Mouse (Mus musculus): Measurements from ENCODE around the gene Slc38a3. TPM values are rescaled to one million over a fixed set of nuclear protein-coding genes. Genes with fewer than 3 reads are reported as not detected.
A peak's percentile ranks its signal among the peaks of the same experiment; 100 is the strongest.

Gene Slc38a3
- polyA plus RNA-seq, 2 experiments, result 19.7 to 23.5 TPM

DNA sequence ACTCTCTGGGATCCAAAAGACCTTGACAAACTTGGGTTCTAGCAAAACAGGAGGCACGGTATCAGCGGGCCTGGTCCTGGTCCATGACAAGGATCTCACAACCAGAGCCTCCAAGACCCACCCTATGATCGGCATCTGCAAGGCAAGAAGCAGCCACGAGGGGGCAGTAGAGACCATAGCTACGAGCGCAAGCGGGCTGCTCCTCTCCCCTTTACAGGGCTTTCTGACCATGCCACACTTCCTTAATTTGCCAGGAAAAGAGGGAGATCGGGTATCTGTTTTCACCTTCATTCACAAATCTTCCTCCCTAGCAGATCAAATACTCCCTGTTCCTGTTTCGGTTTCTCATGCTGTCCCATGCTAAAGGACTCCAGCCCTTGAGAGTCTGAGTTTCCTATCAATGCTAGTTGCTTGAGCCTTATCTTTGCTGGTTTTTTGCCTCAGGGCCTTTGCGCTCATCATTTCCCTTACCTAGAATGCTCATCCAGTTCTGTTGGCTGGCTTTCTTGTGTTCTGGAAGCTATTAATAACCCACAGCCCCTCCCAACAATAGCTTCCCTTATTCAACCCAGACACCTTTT is 67.2 kb downstream of the Slc38a3 start:
- peak overlapping the region; percentile 25 to 31; a peak in 1 of 4 replicates for H3K4me3 ChIP-seq (ENCODE audit: insufficient read depth in 1 of 2, low read depth in 2 of 2, low read length in 2 of 2)
- no peaks in the 10 kb centered on the region; the same call in 1 of the 2 replicates for H3K27me3 ChIP-seq (ENCODE audit: control insufficient read depth, insufficient read depth, low read length)
- TF ChIP-seq EP300 (IDR thresholded peaks at IDR 0.05; ENCODE audit: low read depth) (no peak), CTCF (IDR thresholded peaks at IDR 0.05; ENCODE audit: low read depth) (peak; percentile 100)
- ATAC-seq (ENCODE audit: insufficient read depth) (peak; percentile 65), DNase-seq (ENCODE audit: low read depth in 3 of 3, low spot score in 3 of 3) (peak; percentile 66 to 75 (median 70))
- peak overlapping the region; percentile 46 for H3K4me2 ChIP-seq (ENCODE audit: low read depth)
- peaks cover 0 to 10% of the 10 kb centered on the region in 2 experiments; a peak in 3 of 4 replicates for H3K4me1 ChIP-seq (replicated peaks; ENCODE audit: control insufficient read depth in 2 of 2, insufficient read depth in 2 of 2, low read length in 1 of 2)
- no peaks in the 10 kb centered on the region for H3K9me3 ChIP-seq (ENCODE audit: control insufficient read depth, low read length)
- H3K9ac ChIP-seq (replicated peaks), result no peak overlapping the region
- H3K27ac ChIP-seq, result no peak overlapping the region
- 4% methylated on average over 10 of the region's 10 CpGs for WGBS (ENCODE audit: insufficient replicate concordance)
- H3K36me3 ChIP-seq (replicated peaks; ENCODE audit: control insufficient read depth, insufficient read depth, low read depth), result no peaks in the 10 kb centered on the region

DNA sequence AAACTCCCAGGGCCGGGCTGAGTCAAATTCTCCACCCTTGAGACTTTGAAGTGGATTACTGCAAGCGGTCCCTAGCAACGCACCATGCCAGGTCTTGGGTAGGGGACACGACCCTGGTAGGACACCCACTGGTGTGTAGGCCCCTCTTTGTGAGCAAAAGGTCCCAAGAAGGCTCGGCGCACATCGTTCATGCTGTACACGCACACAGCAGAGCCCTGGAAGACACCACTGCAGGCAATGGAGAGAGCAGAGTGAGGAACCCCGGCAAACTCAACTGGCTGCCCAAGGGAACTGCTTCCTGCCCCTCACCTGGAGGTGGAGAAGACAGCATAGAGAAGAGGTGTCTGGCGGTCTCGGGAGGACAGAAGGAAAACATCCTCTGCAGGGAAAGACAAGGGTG is 68.1 kb downstream of the Slc38a3 start:
- H3K9me3 ChIP-seq (ENCODE audit: control insufficient read depth, low read length), result no peaks in the 10 kb centered on the region
- no peak for TF ChIP-seq CTCF (IDR thresholded peaks at IDR 0.05; ENCODE audit: low read depth)
- no peak for TF ChIP-seq EP300 (IDR thresholded peaks at IDR 0.05; ENCODE audit: low read depth)
- peaks cover 0 to 10% of the 10 kb centered on the region in 2 experiments; a peak in 3 of 4 replicates for H3K4me1 ChIP-seq (replicated peaks; ENCODE audit: control insufficient read depth in 2 of 2, insufficient read depth in 2 of 2, low read length in 1 of 2)
- H3K9ac ChIP-seq (replicated peaks), result no peak overlapping the region
- H3K4me2 ChIP-seq (ENCODE audit: low read depth), result no peak overlapping the region
- ATAC-seq (ENCODE audit: insufficient read depth) (no peak), DNase-seq (ENCODE audit: low read depth in 3 of 3, low spot score in 3 of 3) (no peak)
- no peaks in the 10 kb centered on the region; the same call in 1 of the 2 replicates for H3K27me3 ChIP-seq (ENCODE audit: control insufficient read depth, insufficient read depth, low read length)
- no peak overlapping the region for H3K27ac ChIP-seq
- WGBS (ENCODE audit: insufficient replicate concordance), result 78% methylated on average over 11 of the region's 11 CpGs
- H3K36me3 ChIP-seq (replicated peaks; ENCODE audit: control insufficient read depth, insufficient read depth, low read depth), result no peaks in the 10 kb centered on the region
- H3K4me3 ChIP-seq (ENCODE audit: insufficient read depth in 1 of 2, low read depth in 2 of 2, low read length in 2 of 2), result no peak overlapping the region

DNA sequence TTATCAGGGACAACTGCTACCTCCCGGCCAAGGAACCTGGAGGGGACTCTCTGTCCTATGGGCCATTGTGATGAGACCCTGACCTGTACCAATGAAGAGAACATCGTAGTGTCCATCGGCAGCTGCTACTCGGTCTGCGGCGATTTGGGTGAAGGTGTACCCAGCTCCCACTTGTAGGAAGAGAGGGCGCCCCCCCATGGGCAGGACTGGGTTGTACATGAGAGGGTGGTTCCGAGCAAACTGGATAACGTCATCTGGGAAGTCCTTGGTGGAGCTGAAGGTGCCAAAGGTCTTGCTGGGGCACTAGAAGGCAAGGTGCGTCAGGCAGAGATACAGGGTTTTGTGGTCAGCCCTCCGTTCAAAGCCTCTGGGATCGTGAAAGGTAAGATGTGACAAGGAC is 68.6 kb downstream of the Slc38a3 start:
- H3K27ac ChIP-seq, result no peak overlapping the region
- peaks cover 0 to 10% of the 10 kb centered on the region in 2 experiments; a peak in 3 of 4 replicates for H3K4me1 ChIP-seq (replicated peaks; ENCODE audit: control insufficient read depth in 2 of 2, insufficient read depth in 2 of 2, low read length in 1 of 2)

More for the DNA sequence above, 68.6 kb downstream of the Slc38a3 start:
- DNase-seq (ENCODE audit: low read depth in 3 of 3, low spot score in 3 of 3) (no peak), ATAC-seq (ENCODE audit: insufficient read depth) (no peak)
- 63% methylated on average over 12 of the region's 12 CpGs for WGBS (ENCODE audit: insufficient replicate concordance)
- TF ChIP-seq EP300 (IDR thresholded peaks at IDR 0.05; ENCODE audit: low read depth) (no peak), CTCF (IDR thresholded peaks at IDR 0.05; ENCODE audit: low read depth) (peak; percentile 54)
- Histone ChIP-seq H3K4me3 (ENCODE audit: insufficient read depth in 1 of 2, low read depth in 2 of 2, low read length in 2 of 2) (no peak overlapping the region), H3K9ac (replicated peaks) (no peak overlapping the region), H3K27me3 (ENCODE audit: control insufficient read depth, insufficient read depth, low read length) (no peaks in the 10 kb centered on the region; the same call in 1 of the 2 replicates), H3K36me3 (replicated peaks; ENCODE audit: control insufficient read depth, insufficient read depth, low read depth) (no peaks in the 10 kb centered on the region), H3K9me3 (ENCODE audit: control insufficient read depth, low read length) (no peaks in the 10 kb centered on the region), H3K4me2 (ENCODE audit: low read depth) (no peak overlapping the region)

Other genes starting within 250 kb of the Slc38a3 start
- 8.3 and 8.6 TPM in 2 replicates for gene Tmem115, start 135.6 kb downstream of the Slc38a3 start, polyA plus RNA-seq (2012; rRNA removed)
- gene Tmem115, start 135.6 kb downstream of the Slc38a3 start, polyA plus RNA-seq (2014; fragmentation: Nextera tagmentation; extraction: Ambion mirVana), result 15.6 and 15.7 TPM in 2 replicates
- gene Cyb561d2, start 127.3 kb downstream of the Slc38a3 start, polyA plus RNA-seq (2012; rRNA removed), result 9.8 and 12.1 TPM in 2 replicates
- 14.1 and 14.3 TPM in 2 replicates for gene Cyb561d2, start 127.3 kb downstream of the Slc38a3 start, polyA plus RNA-seq (2014; fragmentation: Nextera tagmentation; extraction: Ambion mirVana)
- 10.5 and 12.9 TPM in 2 replicates for gene Nprl2, start 127.3 kb downstream of the Slc38a3 start, polyA plus RNA-seq (2012; rRNA removed)
- 9.2 and 10.2 TPM in 2 replicates for gene Nprl2, start 127.3 kb downstream of the Slc38a3 start, polyA plus RNA-seq (2014; fragmentation: Nextera tagmentation; extraction: Ambion mirVana)
- 0.19 and 0.25 TPM in 2 replicates for gene Zmynd10, start 122.2 kb downstream of the Slc38a3 start, polyA plus RNA-seq (2012; rRNA removed)
- 0.20 and 0.28 TPM in 2 replicates for gene Zmynd10, start 122.2 kb downstream of the Slc38a3 start, polyA plus RNA-seq (2014; fragmentation: Nextera tagmentation; extraction: Ambion mirVana)
- gene Rassf1, start 118.0 kb downstream of the Slc38a3 start, polyA plus RNA-seq (2012; rRNA removed), result 9.8 and 13.6 TPM in 2 replicates
- 11.2 and 12.0 TPM in 2 replicates for gene Rassf1, start 118.0 kb downstream of the Slc38a3 start, polyA plus RNA-seq (2014; fragmentation: Nextera tagmentation; extraction: Ambion mirVana)
- 20.3 and 22.6 TPM in 2 replicates for gene Tusc2, start 106.3 kb downstream of the Slc38a3 start, polyA plus RNA-seq (2012; rRNA removed)
- gene Tusc2, start 106.3 kb downstream of the Slc38a3 start, polyA plus RNA-seq (2014; fragmentation: Nextera tagmentation; extraction: Ambion mirVana), result 39.7 and 40.4 TPM in 2 replicates
- 19.9 and 26.2 TPM in 2 replicates for gene Hyal2, start 101.6 kb downstream of the Slc38a3 start, polyA plus RNA-seq (2012; rRNA removed)
- 47.0 and 51.3 TPM in 2 replicates for gene Hyal2, start 101.6 kb downstream of the Slc38a3 start, polyA plus RNA-seq (2014; fragmentation: Nextera tagmentation; extraction: Ambion mirVana)
- gene Hyal1, start 92.6 kb downstream of the Slc38a3 start, polyA plus RNA-seq (2012; rRNA removed), result 1.2 and 1.3 TPM in 2 replicates
- gene Hyal1, start 92.6 kb downstream of the Slc38a3 start, polyA plus RNA-seq (2014; fragmentation: Nextera tagmentation; extraction: Ambion mirVana), result 1.2 and 1.4 TPM in 2 replicates
- gene Naa80, start 90.6 kb downstream of the Slc38a3 start, polyA plus RNA-seq (2012; rRNA removed), result 11.4 and 16.9 TPM in 2 replicates
- 8.9 and 11.8 TPM in 2 replicates for gene Naa80, start 90.6 kb downstream of the Slc38a3 start, polyA plus RNA-seq (2014; fragmentation: Nextera tagmentation; extraction: Ambion mirVana)
- gene Hyal3, start 88.7 kb downstream of the Slc38a3 start, polyA plus RNA-seq (2012; rRNA removed), result 0.45 and 0.80 TPM in 2 replicates
- 0.69 and 0.87 TPM in 2 replicates for gene Hyal3, start 88.7 kb downstream of the Slc38a3 start, polyA plus RNA-seq (2014; fragmentation: Nextera tagmentation; extraction: Ambion mirVana)
- 113 and 135 TPM in 2 replicates for gene Ifrd2, start 81.9 kb downstream of the Slc38a3 start, polyA plus RNA-seq (2012; rRNA removed)
- 149 and 173 TPM in 2 replicates for gene Ifrd2, start 81.9 kb downstream of the Slc38a3 start, polyA plus RNA-seq (2014; fragmentation: Nextera tagmentation; extraction: Ambion mirVana)
- 0.22 and 0.31 TPM in 2 replicates for gene Sema3b, start 60.3 kb downstream of the Slc38a3 start, polyA plus RNA-seq (2012; rRNA removed)
- 0.25 and 0.33 TPM in 2 replicates for gene Sema3b, start 60.3 kb downstream of the Slc38a3 start, polyA plus RNA-seq (2014; fragmentation: Nextera tagmentation; extraction: Ambion mirVana)
- 94.3 and 124 TPM in 2 replicates for gene Gnai2, start 34.2 kb downstream of the Slc38a3 start, polyA plus RNA-seq (2012; rRNA removed)
- 137 and 138 TPM in 2 replicates for gene Gnai2, start 34.2 kb downstream of the Slc38a3 start, polyA plus RNA-seq (2014; fragmentation: Nextera tagmentation; extraction: Ambion mirVana)
- gene Gnat1, start 10.2 kb upstream of the Slc38a3 start, polyA plus RNA-seq (2012; rRNA removed), result not detected in 2 replicates
- gene Gnat1, start 10.2 kb upstream of the Slc38a3 start, polyA plus RNA-seq (2014; fragmentation: Nextera tagmentation; extraction: Ambion mirVana), result 0.62 and 0.76 TPM in 2 replicates
- gene Sema3f, start 40.9 kb upstream of the Slc38a3 start, polyA plus RNA-seq (2012; rRNA removed), result 3.1 and 3.5 TPM in 2 replicates
- 0.69 and 1.1 TPM in 2 replicates for gene Sema3f, start 40.9 kb upstream of the Slc38a3 start, polyA plus RNA-seq (2014; fragmentation: Nextera tagmentation; extraction: Ambion mirVana)
- 23.7 and 35.2 TPM in 2 replicates for gene Rbm5, start 101.5 kb upstream of the Slc38a3 start, polyA plus RNA-seq (2012; rRNA removed)
- 40.8 and 45.1 TPM in 2 replicates for gene Rbm5, start 101.5 kb upstream of the Slc38a3 start, polyA plus RNA-seq (2014; fragmentation: Nextera tagmentation; extraction: Ambion mirVana)
- gene Rbm6, start 203.7 kb upstream of the Slc38a3 start, polyA plus RNA-seq (2012; rRNA removed), result 14.2 and 18.9 TPM in 2 replicates
- 19.4 and 20.9 TPM in 2 replicates for gene Rbm6, start 203.7 kb upstream of the Slc38a3 start, polyA plus RNA-seq (2014; fragmentation: Nextera tagmentation; extraction: Ambion mirVana)
- 4.0 and 4.5 TPM in 2 replicates for gene Mon1a, start 218.6 kb upstream of the Slc38a3 start, polyA plus RNA-seq (2012; rRNA removed)
- 3.8 and 4.5 TPM in 2 replicates for gene Mon1a, start 218.6 kb upstream of the Slc38a3 start, polyA plus RNA-seq (2014; fragmentation: Nextera tagmentation; extraction: Ambion mirVana)
- 1.2 and 1.7 TPM in 2 replicates for gene Mst1r, start 237.3 kb upstream of the Slc38a3 start, polyA plus RNA-seq (2012; rRNA removed)
- gene Mst1r, start 237.3 kb upstream of the Slc38a3 start, polyA plus RNA-seq (2014; fragmentation: Nextera tagmentation; extraction: Ambion mirVana), result 0.37 TPM in 2 replicates

Data from liver, embryonic 14.5 days (tissue).